Mouse (Mus musculus): Measurements from ENCODE around the gene Zwilch. TPM values are rescaled to one million over a fixed set of nuclear protein-coding genes. Genes with fewer than 3 reads are reported as not detected.
A peak's percentile ranks its signal among the peaks of the same experiment; 100 is the strongest.
"Not testable (repeated sequence)": the region's sequence is repeated elsewhere in the genome, so short reads cannot be mapped to it uniquely, and the experiment has no call there.

Zwilch gene
- polyA plus RNA-seq, 1 experiment from 2014 or later: 21.9 TPM

DNA sequence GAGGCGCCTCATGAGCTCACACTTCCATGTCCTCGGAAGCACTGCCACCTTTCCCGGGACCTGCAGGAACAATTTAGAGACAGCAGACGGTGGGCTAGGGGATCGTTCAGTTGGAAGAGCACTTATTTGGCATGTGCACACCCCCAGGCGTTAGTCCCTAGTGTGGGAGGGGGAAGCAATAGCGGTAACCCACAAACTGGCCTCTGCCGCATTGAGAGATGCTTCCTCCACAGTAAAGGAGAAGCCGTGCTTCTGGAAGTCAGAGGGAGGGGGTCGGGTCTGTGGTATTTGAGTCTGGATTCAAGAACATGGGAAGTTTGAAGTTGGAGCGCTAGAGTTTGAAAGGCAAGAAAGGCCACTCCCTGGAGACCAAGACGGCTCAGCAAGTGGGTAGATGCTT is 46.8 kb downstream of the Zwilch start:
- no peak overlapping the region for H3K27ac ChIP-seq
- H3K9ac ChIP-seq: no peak overlapping the region
- WGBS: 52% methylated on average over 12 of the region's 12 CpGs
- H3K4me1 ChIP-seq: peaks cover 12% of the 10 kb centered on the region
- H3K27me3 ChIP-seq: no peaks in the 10 kb centered on the region
- H3K9me3 ChIP-seq: no peaks in the 10 kb centered on the region
- no peak overlapping the region; the same call in 1 of the 2 replicates for H3K4me2 ChIP-seq
- no peak for ATAC-seq (ENCODE audit: insufficient number of reproducible peaks, insufficient read depth, low FRiP score, low TSS enrichment, low read depth)
- H3K4me3 ChIP-seq: no peak overlapping the region
- no peaks in the 10 kb centered on the region for H3K36me3 ChIP-seq

DNA sequence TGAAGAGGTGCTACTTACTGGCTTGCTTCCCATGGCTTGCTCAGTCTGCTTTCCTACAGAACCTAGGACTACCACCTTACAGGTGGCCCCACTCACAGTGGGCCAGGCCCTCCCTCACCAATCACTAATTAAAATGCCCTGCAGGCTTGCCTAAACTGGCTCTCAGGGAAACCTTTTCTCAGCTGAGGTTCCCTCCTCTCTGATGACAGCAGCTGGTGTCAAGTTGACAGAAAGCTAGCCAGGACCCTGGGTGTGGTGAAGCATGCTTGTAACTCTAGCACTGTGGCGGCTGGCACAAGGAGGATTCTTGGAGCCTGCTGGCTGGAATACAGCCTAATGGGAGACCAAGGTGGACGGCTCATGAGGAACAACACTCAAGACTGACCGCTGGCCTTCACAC is 47.6 kb downstream of the Zwilch start:
- no peak overlapping the region for H3K4me3 ChIP-seq
- H3K36me3 ChIP-seq: no peaks in the 10 kb centered on the region
- H3K27ac ChIP-seq: peak overlapping the region; percentile 23; the same call in 1 of the 2 replicates
- H3K9ac ChIP-seq: no peak overlapping the region
- H3K27me3 ChIP-seq: no peaks in the 10 kb centered on the region
- H3K4me1 ChIP-seq: peaks cover 12% of the 10 kb centered on the region
- ATAC-seq (ENCODE audit: insufficient number of reproducible peaks, insufficient read depth, low FRiP score, low TSS enrichment, low read depth): no peak
- WGBS: 51% methylated on average over 3 of the region's 3 CpGs
- H3K9me3 ChIP-seq: no peaks in the 10 kb centered on the region
- no peak overlapping the region for H3K4me2 ChIP-seq

GRCm38 (mm10) chr9:64124846-64125245 is 48.1 kb downstream of the Zwilch start:
- not testable (repeated sequence) for H3K36me3 ChIP-seq; ATAC-seq (ENCODE audit: insufficient number of reproducible peaks, insufficient read depth, low FRiP score, low TSS enrichment, low read depth)
- 62% methylated on average over 3 of the region's 3 CpGs for WGBS

GRCm38 (mm10) chr9:64122601-64123000 is 50.3 kb downstream of the Zwilch start:
- no peak overlapping the region for H3K4me2 ChIP-seq
- no peaks in the 10 kb centered on the region for H3K9me3 ChIP-seq
- no peak for ATAC-seq (ENCODE audit: insufficient number of reproducible peaks, insufficient read depth, low FRiP score, low TSS enrichment, low read depth)
- H3K36me3 ChIP-seq: no peaks in the 10 kb centered on the region
- H3K27ac ChIP-seq: no peak overlapping the region
- no peak overlapping the region for H3K4me3 ChIP-seq
- no peaks in the 10 kb centered on the region for H3K27me3 ChIP-seq
- H3K4me1 ChIP-seq: peaks cover 12% of the 10 kb centered on the region
- 90% methylated on average over 10 of the region's 10 CpGs for WGBS
- no peak overlapping the region for H3K9ac ChIP-seq

More at GRCm38 (mm10) chr9:64124846-64125245, 48.1 kb downstream of the Zwilch start:
- not testable (repeated sequence) for H3K4me2 ChIP-seq, H3K27me3 ChIP-seq, H3K9ac ChIP-seq, H3K27ac ChIP-seq, H3K9me3 ChIP-seq, H3K4me3 ChIP-seq
- peaks cover 12% of the 10 kb centered on the region for H3K4me1 ChIP-seq

GRCm38 (mm10) chr9:64120584-64121277 is 52.2 kb downstream of the Zwilch start:
- H3K4me1 ChIP-seq: peaks cover 7% of the 10 kb centered on the region
- no peak overlapping the region for H3K27ac ChIP-seq
- H3K27me3 ChIP-seq: no peaks in the 10 kb centered on the region
- H3K9me3 ChIP-seq: no peaks in the 10 kb centered on the region
- no peak overlapping the region for H3K9ac ChIP-seq
- no peak overlapping the region for H3K4me3 ChIP-seq
- no peaks in the 10 kb centered on the region for H3K36me3 ChIP-seq
- WGBS: 43% methylated on average over 11 of the region's 11 CpGs
- no peak overlapping the region for H3K4me2 ChIP-seq
- ATAC-seq (ENCODE audit: insufficient number of reproducible peaks, insufficient read depth, low FRiP score, low TSS enrichment, low read depth): no peak

- 32% methylated on average over 8 of the region's 8 CpGs for WGBS
- H3K9me3 ChIP-seq: no peaks in the 10 kb centered on the region
- no peaks in the 10 kb centered on the region for H3K27me3 ChIP-seq
- H3K27ac ChIP-seq: no peak overlapping the region
- no peak for ATAC-seq (ENCODE audit: insufficient number of reproducible peaks, insufficient read depth, low FRiP score, low TSS enrichment, low read depth)
- H3K36me3 ChIP-seq: no peaks in the 10 kb centered on the region
- H3K4me3 ChIP-seq: no peak overlapping the region
- H3K9ac ChIP-seq: no peak overlapping the region
- H3K4me1 ChIP-seq: peaks cover 2% of the 10 kb centered on the region; the same call in 1 of the 2 replicates
- no peak overlapping the region for H3K4me2 ChIP-seq
These were observed 53.0 kb downstream of the Zwilch start for GRCm38 (mm10) chr9:64119898-64120297.

DNA sequence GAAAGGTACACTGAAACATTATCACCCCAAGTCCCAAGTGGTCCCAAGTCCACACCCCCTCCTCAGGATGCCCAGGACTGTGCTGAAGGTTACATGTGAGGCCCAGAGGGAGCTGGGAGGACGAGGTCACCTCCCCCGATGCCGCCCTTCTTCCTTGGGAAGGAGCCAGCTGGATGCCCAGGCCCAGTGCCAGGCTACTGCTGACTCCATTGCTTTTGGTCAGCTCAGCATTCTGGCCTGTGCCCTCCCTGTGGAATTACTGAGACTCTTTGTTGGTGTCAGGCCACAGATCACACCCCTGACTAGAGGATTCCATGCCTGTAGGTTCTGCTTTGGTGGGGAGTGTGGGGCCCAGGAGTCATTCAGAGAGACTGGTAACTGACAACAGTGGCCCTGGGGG is 56.0 kb downstream of the Zwilch start, which contains the start of gene Lctl:
Lctl (plus strand) TSS at position 272 of the 400 bp plus-strand sequence.
- 74% methylated on average over 3 of the region's 3 CpGs for WGBS

DNA sequence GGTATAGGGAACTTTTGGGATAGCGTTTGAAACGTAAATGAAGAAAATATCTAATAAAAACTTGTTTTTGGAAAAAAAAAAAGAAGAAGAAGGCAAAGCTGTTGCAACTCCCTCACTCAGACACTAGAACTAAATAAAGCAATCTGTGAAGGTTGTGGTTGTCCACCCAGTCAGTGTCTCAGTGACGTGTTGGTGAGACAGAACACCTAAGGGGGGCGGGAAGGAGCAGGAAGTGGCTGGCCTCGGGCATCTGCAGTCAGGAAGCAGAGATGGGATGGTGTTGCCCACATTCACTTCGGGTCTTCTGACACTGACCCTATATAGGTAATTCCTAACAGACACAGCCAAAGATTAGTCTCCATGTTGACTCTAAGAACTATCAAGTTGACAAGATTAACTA is 57.1 kb downstream of the Zwilch start:
- no peak for ATAC-seq (ENCODE audit: insufficient number of reproducible peaks, insufficient read depth, low FRiP score, low TSS enrichment, low read depth)
- Histone ChIP-seq H3K4me2 (no peak overlapping the region), H3K9me3 (no peaks in the 10 kb centered on the region), H3K36me3 (no peaks in the 10 kb centered on the region), H3K27ac (no peak overlapping the region), H3K27me3 (no peaks in the 10 kb centered on the region), H3K4me1 (0 out of 2 replicates have a peak, but pooled peaks cover 2% of the 10 kb centered on the region), H3K4me3 (no peak overlapping the region), H3K9ac (no peak overlapping the region)
- WGBS: 75% methylated on average over 6 of the region's 6 CpGs

More for the DNA sequence above, 56.0 kb downstream of the Zwilch start, which contains the start of gene Lctl:
- no peak within 1 kb of the TSS for H3K27ac ChIP-seq
- 0 out of 2 replicates have a peak, but pooled peaks cover 2% of the 10 kb centered on the region for H3K4me1 ChIP-seq
- no peak within 1 kb of the TSS for H3K4me2 ChIP-seq
- H3K9ac ChIP-seq: no peak within 1 kb of the TSS
- H3K9me3 ChIP-seq: no peaks in the 10 kb centered on the region
- no peaks in the 10 kb centered on the region for H3K27me3 ChIP-seq
- ATAC-seq (ENCODE audit: insufficient number of reproducible peaks, insufficient read depth, low FRiP score, low TSS enrichment, low read depth): no peak
- no peak within 1 kb of the TSS for H3K4me3 ChIP-seq
- H3K36me3 ChIP-seq: no peaks in the 10 kb centered on the region

DNA sequence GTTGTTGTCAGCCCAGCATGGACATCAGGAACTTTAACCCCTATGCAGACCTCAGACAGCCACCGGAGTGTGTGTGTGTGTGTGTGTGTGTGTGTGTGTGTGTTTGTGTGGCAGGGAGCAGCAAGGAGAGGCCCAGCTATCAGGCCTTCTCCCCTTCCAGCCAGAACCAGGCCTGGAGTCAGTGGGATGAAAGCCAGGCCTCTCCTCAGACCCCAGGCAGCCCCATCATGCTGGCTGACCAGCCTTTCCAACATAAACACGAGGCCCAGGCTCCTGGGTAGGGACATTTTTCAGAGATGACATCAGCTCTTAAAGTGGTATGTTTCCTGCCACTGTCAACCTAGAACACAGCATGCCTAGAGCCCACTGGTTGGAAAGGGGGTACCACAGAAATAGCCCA is 58.3 kb downstream of the Zwilch start:
- H3K4me2 ChIP-seq: no peak overlapping the region
- no peak overlapping the region for H3K27ac ChIP-seq
- H3K9me3 ChIP-seq: no peaks in the 10 kb centered on the region
- 50% methylated on average over 2 of the region's 2 CpGs for WGBS
- H3K4me1 ChIP-seq: 0 out of 2 replicates have a peak, but pooled peaks cover 2% of the 10 kb centered on the region
- no peak overlapping the region for H3K4me3 ChIP-seq
- ATAC-seq (ENCODE audit: insufficient number of reproducible peaks, insufficient read depth, low FRiP score, low TSS enrichment, low read depth): no peak
- no peaks in the 10 kb centered on the region for H3K36me3 ChIP-seq
- H3K9ac ChIP-seq: no peak overlapping the region
- H3K27me3 ChIP-seq: no peaks in the 10 kb centered on the region

DNA sequence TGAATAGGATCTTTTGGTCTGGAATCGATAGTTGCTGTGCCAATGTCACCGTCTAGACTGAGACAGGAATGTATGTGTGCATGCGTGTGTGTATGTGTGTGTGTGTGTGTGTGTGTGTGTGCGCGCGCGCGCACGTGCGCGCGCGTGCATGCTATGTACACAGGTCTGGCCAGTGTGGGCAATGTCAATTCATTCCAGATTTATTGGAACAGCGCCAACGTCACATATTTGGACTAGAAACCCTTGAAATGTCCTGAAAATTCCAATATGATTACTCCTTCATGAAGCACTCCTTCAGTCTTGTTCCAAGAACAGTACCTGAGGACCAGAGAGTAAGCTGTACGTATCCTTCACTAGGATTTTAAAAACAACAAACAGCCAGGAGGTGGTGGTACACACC is 62.4 kb downstream of the Zwilch start:
- Histone ChIP-seq H3K4me3 (no peak overlapping the region), H3K9me3 (no peaks in the 10 kb centered on the region), H3K27ac (no peak overlapping the region), H3K4me1 (0 out of 2 replicates have a peak, but pooled peaks cover 2% of the 10 kb centered on the region), H3K4me2 (no peak overlapping the region), H3K27me3 (no peaks in the 10 kb centered on the region), H3K9ac (no peak overlapping the region), H3K36me3 (no peaks in the 10 kb centered on the region)
- 94% methylated on average over 16 of the region's 16 CpGs for WGBS
- ATAC-seq (ENCODE audit: insufficient number of reproducible peaks, insufficient read depth, low FRiP score, low TSS enrichment, low read depth): no peak

DNA sequence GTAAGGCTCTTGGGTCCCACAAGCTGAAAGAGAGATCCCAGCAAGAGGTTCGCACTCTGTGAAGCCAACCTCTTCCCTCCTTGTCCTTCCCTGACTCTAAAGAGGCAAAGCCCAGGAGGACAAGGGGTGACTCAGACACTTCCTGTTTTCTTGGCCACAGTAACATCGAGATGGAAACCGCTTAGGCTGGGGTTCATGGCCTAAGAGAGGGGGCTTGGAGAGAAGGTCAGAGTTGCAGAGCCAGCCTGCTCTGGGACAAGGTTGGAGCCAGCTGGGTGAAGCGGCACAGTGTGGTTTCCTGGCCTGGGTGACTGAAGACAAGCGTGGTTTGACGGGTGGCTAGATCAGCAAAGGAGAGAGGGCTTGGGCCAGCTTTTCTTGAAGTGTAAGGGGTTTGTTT is 67.6 kb downstream of the Zwilch start:
- Histone ChIP-seq H3K4me2 (no peak overlapping the region), H3K4me3 (no peak overlapping the region), H3K9me3 (no peaks in the 10 kb centered on the region), H3K27ac (no peak overlapping the region), H3K36me3 (no peaks in the 10 kb centered on the region), H3K4me1 (no peaks in the 10 kb centered on the region), H3K27me3 (no peaks in the 10 kb centered on the region), H3K9ac (no peak overlapping the region)
- ATAC-seq (ENCODE audit: insufficient number of reproducible peaks, insufficient read depth, low FRiP score, low TSS enrichment, low read depth): no peak
- WGBS: 75% methylated on average over 6 of the region's 6 CpGs

DNA sequence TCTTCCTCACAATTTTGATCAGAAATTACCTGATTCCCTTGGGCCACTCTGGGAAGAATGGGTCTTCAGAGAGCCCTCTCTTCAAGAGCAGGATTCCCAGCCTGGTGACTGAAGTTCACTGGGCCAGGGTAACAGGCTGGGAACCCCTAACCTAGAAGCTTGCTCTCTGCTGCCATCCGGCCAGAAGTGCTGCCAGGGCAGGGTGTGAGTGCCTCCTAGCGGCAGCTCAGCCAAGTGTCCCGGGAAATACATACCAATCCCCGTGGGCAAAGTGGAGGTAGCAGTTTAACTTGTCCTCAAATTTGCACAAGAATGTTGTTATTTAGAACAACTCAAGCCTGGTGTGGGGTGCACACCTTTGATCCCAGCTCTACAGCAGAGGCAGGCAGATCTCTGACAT is 72.5 kb downstream of the Zwilch start:
- Histone ChIP-seq H3K27me3 (no peaks in the 10 kb centered on the region), H3K27ac (no peak overlapping the region), H3K4me1 (no peaks in the 10 kb centered on the region), H3K36me3 (no peaks in the 10 kb centered on the region), H3K4me3 (no peak overlapping the region), H3K9me3 (no peaks in the 10 kb centered on the region), H3K9ac (no peak overlapping the region), H3K4me2 (no peak overlapping the region)
- ATAC-seq (ENCODE audit: insufficient number of reproducible peaks, insufficient read depth, low FRiP score, low TSS enrichment, low read depth): no peak
- 3% methylated on average over 4 of the region's 4 CpGs for WGBS
